Mouse (Mus musculus): ENCODE data around the gene Pgm2l1.
A peak's percentile ranks its signal among the peaks of the same experiment; 100 is the strongest.

GRCm38 (mm10) chr7:100190778-100191177 is 36.4 kb upstream of the Pgm2l1 start:
- TF ChIP-seq CTCF (IDR thresholded peaks at IDR 0.05; ENCODE audit: control insufficient read depth, insufficient read depth, insufficient replicate concordance, low read depth, low read length) (peak; percentile 27; the same call in 1 of the 2 replicates), POLR2A (IDR thresholded peaks at IDR 0.05; ENCODE audit: control insufficient read depth, low read depth, low read length) (no peak)

Measured in testis, adult 2 months (tissue).